Mouse (Mus musculus) ES-E14 (cell line): ENCODE measurements around the gene Elob. TPM values are rescaled to one million over a fixed set of nuclear protein-coding genes. Genes with fewer than 3 reads are reported as not detected.

Experiments
- DNase-seq: peaks from one replicate; pipeline ENCODE4 v3.0.0-alpha.2; 2013; ENCODE audit warnings: low read depth, low spot score
- H3K27ac ChIP-seq: 2 replicates; pipeline ENCODE4 v1.5.1; 2012; ENCODE audit warnings: low read depth, mild to moderate bottlenecking, low read length, moderate library complexity, mixed read lengths; ENCODE audit not compliant: poor library complexity, insufficient read depth, severe bottlenecking
- H3K36me3 ChIP-seq: 2 replicates; pipeline ENCODE4 v1.6.1; 2012; ENCODE audit warnings: mild to moderate bottlenecking, low read length, moderate library complexity, mixed read lengths; ENCODE audit not compliant: control insufficient read depth, poor library complexity, insufficient read depth, severe bottlenecking
- H3K4me1 ChIP-seq, 2 experiments: fragments of 150-350 bp in 1 of 2; sonication (generic) in 1 of 2; 2 replicates each; pipeline ENCODE4 v1.6.1; 2012; ENCODE audit warnings: low read length in 2 of 2, mild to moderate bottlenecking in 1 of 2, mixed read lengths in 1 of 2; ENCODE audit not compliant: control insufficient read depth in 2 of 2, insufficient read depth in 2 of 2, poor library complexity in 1 of 2
- H3K4me3 ChIP-seq, 2 experiments: fragments of 150-350 bp in 1 of 2; sonication (generic) in 1 of 2; 2 replicates each; pipeline ENCODE4 v1.5.1; 2012; ENCODE audit warnings: low read length in 2 of 2, low read depth in 1 of 2, mild to moderate bottlenecking in 1 of 2, mixed read lengths in 1 of 2; ENCODE audit not compliant: insufficient read depth in 1 of 2, poor library complexity in 1 of 2, severe bottlenecking in 1 of 2
- H3K9ac ChIP-seq: 2 replicates; pipeline ENCODE4 v1.6.1; 2012; ENCODE audit warnings: low read depth, mild to moderate bottlenecking, low read length, mixed read lengths; ENCODE audit not compliant: poor library complexity, insufficient read depth, severe bottlenecking
- H3K9me3 ChIP-seq: fragments of 150-350 bp; sonication (generic); 2 replicates; pipeline ENCODE4 v1.6.1; 2012; ENCODE audit warnings: low read depth, mild to moderate bottlenecking, low read length; ENCODE audit not compliant: control insufficient read depth, insufficient read depth
- CHD2 ChIP-seq: IDR thresholded peaks from 2 replicates; pipeline ENCODE4 v1.6.1; 2014; ENCODE audit warnings: mild to moderate bottlenecking, low read depth, low read length, inconsistent platforms
- HCFC1 ChIP-seq: IDR thresholded peaks from 2 replicates; pipeline ENCODE4 v1.6.1; 2012; ENCODE audit warnings: low read length, inconsistent platforms, borderline replicate concordance; ENCODE audit not compliant: insufficient read depth
- MAFK ChIP-seq: IDR thresholded peaks from 2 replicates; pipeline ENCODE4 v1.6.1; 2014; ENCODE audit warnings: mild to moderate bottlenecking, low read depth, low read length, inconsistent platforms; ENCODE audit not compliant: insufficient read depth
- ZC3H11A ChIP-seq: IDR thresholded peaks from 2 replicates; pipeline ENCODE4 v1.6.1; 2012; ENCODE audit warnings: low read depth, mild to moderate bottlenecking, inconsistent platforms, low read length, borderline replicate concordance
- ZNF384 ChIP-seq: IDR thresholded peaks from 2 replicates; pipeline ENCODE4 v1.6.1; 2012; ENCODE audit warnings: low read depth, low read length, inconsistent platforms
- in situ Hi-C, 2 experiments: fragments of 600-800 bp; cut with MboI; formaldehyde crosslinking; loops; one replicate each; pipeline ENCODE4 v1.15.1; 2025; ENCODE audit warnings: low sequenced_read_pairs in 2 of 2, inconsistent platforms in 1 of 2; ENCODE audit not compliant: unreplicated experiment in 2 of 2
- total RNA-seq: library from RNA; depleted of rRNA; stranded (reverse); fragments of 300-350 nt; gene quantifications from 2 replicates; pipeline ENCODE4 v1.2.3, GENCODE M21; 2012

Gene Elob
- total RNA-seq, 1 experiment = 726 TPM

GRCm38 (mm10) chr17:23854229-23854765 lies 25.4 kb upstream of the Elob start:
- H3K9ac ChIP-seq = no peak overlapping the region
- no peaks in the 10 kb centered on the region for H3K4me1 ChIP-seq
- no peaks in the 10 kb centered on the region for H3K9me3 ChIP-seq
- no peak for DNase-seq
- no peak overlapping the region for H3K27ac ChIP-seq
- no peak for TF ChIP-seq ZNF384
- TF ChIP-seq HCFC1 = no peak
- TF ChIP-seq ZC3H11A = no peak
- TF ChIP-seq CHD2 = no peak
- TF ChIP-seq MAFK = no peak
- in situ Hi-C loops = no loop called here
- no peak overlapping the region for H3K4me3 ChIP-seq
- no peaks in the 10 kb centered on the region for H3K36me3 ChIP-seq

GRCm38 (mm10) chr17:23853292-23853691 lies 24.4 kb upstream of the Elob start:
- in situ Hi-C loops = no loop called here

GRCm38 (mm10) chr17:23850853-23851749 lies 22.2 kb upstream of the Elob start:
- TF ChIP-seq ZC3H11A (no peak), HCFC1 (no peak)
- in situ Hi-C loops = no loop called here
- H3K9me3 ChIP-seq = no peaks in the 10 kb centered on the region
- H3K9ac ChIP-seq = no peak overlapping the region
- H3K27ac ChIP-seq = no peak overlapping the region
- H3K4me1 ChIP-seq = no peaks in the 10 kb centered on the region
- H3K36me3 ChIP-seq = no peaks in the 10 kb centered on the region
- DNase-seq = no peak
- no peak overlapping the region for H3K4me3 ChIP-seq

More at GRCm38 (mm10) chr17:23853292-23853691, 24.4 kb upstream of the Elob start:
- TF ChIP-seq MAFK (no peak), CHD2 (no peak), ZNF384 (no peak), HCFC1 (no peak), ZC3H11A (no peak)
- Histone ChIP-seq H3K36me3 (no peaks in the 10 kb centered on the region), H3K9me3 (no peaks in the 10 kb centered on the region), H3K4me1 (no peaks in the 10 kb centered on the region), H3K27ac (no peak overlapping the region), H3K9ac (no peak overlapping the region), H3K4me3 (no peak overlapping the region)
- no peak for DNase-seq

GRCm38 (mm10) chr17:23850028-23850427 lies 21.1 kb upstream of the Elob start:
- H3K36me3 ChIP-seq = no peaks in the 10 kb centered on the region
- in situ Hi-C loops = no loop called here
- DNase-seq = no peak
- H3K4me3 ChIP-seq = no peak overlapping the region
- H3K9me3 ChIP-seq = no peaks in the 10 kb centered on the region
- no peak overlapping the region for H3K9ac ChIP-seq
- no peaks in the 10 kb centered on the region for H3K4me1 ChIP-seq
- no peak for TF ChIP-seq HCFC1
- no peak for TF ChIP-seq MAFK
- no peak for TF ChIP-seq CHD2
- TF ChIP-seq ZC3H11A = no peak
- no peak for TF ChIP-seq ZNF384
- H3K27ac ChIP-seq = no peak overlapping the region
